Mouse (Mus musculus) G1E (cell line): ENCODE data around the gene Itpk1.

Experiments used
- CTCF ChIP-seq: IDR thresholded peaks from 2 replicates; pipeline ENCODE4 v1.5.1; 2012; ENCODE audit warnings: low read depth, low read length, inconsistent platforms, mixed read lengths
- GATA1 ChIP-seq: IDR thresholded peaks from 2 replicates; pipeline ENCODE4 v1.6.1; 2012; ENCODE audit warnings: borderline replicate concordance, low read length, inconsistent platforms, mixed read lengths
- POLR2AphosphoS5 ChIP-seq: IDR thresholded peaks from 2 replicates; pipeline ENCODE4 v1.6.1; 2012; ENCODE audit warnings: low read depth, low read length, inconsistent platforms; ENCODE audit not compliant: insufficient replicate concordance
- TAL1 ChIP-seq: conservative IDR thresholded peaks from 2 replicates; pipeline ENCODE4 v1.6.1; 2012; ENCODE audit warnings: low read depth, low read length, inconsistent platforms, mixed read lengths

DNA sequence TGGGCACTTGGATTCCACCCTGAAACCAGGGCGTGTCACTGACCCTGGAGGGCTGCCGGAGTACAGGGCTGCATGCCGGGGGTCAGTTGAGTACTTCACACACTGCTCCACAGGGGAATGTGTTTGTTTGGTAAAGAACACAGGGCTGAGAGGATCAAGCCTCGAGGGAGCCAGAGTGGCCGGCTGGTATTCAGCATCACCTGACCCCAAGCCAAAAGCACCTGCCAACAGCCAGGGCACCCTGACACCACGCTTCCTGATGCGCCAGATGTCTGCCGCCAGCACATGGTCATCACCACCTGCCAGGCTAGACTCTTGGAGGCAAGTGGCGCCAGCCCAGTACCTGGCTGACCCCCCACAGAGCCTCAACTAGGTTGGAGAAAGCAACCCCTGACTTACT is 80.9 kb downstream of the Itpk1 start:
- TF ChIP-seq CTCF (no peak), POLR2AphosphoS5 (no peak), GATA1 (no peak), TAL1 (no peak)
